Mouse (Mus musculus) embryo, embryonic 11 days (tissue): ENCODE measurements at regions not wholly inside any gene's neighbourhood (a gene's known extent, or its start where the extent isn't known, plus 50 kb on each side); places are given as distances from the start of the nearest gene placed in this dataset.
"Not testable (repeated sequence)": the region's sequence is repeated elsewhere in the genome, so short reads cannot be mapped to it uniquely, and the experiment has no call there.

Experiments used
- DNase-seq: peaks from one replicate; pipeline ENCODE4 v3.0.0-alpha.2; 2015

DNA sequence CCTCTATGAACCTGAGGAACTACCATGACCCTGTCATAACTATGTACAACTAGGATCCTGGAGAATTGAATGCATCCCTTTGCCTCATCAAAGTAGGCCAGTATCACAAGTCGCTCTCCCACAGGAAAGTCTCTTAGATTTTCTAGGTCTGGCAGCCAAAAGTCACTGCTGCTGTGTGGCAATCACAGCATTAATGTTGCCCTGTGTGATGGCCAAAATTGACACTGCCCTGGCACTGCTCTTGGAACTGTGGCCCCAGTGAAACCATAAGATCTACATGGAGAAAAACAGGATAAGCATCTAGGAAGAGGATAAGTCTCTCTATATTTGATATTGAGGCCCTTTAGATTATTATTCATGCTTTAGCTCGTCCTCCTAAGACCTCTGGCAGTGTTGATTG, 465.7 kb downstream of the Adam6a start:
- no peak for DNase-seq

DNA sequence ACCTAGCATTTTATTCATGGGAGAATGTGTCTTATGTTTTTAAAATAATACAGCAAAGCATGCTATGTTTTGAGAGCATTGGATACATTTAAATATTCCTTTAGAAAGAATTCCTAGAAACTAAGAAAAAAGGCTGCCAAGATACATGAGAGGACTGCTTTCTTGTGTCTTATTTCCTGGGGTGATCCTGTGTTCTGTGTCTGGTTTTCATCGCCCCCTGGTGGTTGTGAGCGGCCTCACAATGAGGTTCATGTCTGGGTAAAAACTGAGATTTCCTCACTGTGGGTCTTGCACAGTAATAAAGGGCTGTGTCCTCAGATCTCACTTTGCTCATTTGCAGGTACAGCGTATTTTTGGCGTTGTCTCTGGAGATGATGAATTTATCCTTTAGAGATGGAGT, 469.2 kb downstream of the Adam6a start:
- DNase-seq, result peak; percentile 7

DNA sequence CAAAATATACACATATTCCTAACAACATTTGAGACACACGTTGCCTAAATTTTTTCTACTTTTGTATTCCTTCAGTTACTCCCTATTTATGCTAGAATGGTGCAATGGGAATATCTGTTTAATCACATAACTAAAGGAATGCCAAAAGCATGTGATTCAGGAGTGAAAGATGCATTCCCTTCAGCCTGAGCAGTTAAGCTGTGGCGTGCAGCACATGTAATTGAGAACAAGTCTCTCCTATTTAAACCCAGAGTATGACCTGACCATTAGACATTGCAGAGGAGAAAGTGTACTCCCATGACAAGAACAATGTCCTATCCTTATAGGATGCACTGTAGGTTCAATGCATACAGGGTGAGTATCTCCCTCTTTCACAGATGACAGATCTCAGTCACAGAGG, 493.3 kb downstream of the Adam6a start:
- not testable (repeated sequence) for DNase-seq

DNA sequence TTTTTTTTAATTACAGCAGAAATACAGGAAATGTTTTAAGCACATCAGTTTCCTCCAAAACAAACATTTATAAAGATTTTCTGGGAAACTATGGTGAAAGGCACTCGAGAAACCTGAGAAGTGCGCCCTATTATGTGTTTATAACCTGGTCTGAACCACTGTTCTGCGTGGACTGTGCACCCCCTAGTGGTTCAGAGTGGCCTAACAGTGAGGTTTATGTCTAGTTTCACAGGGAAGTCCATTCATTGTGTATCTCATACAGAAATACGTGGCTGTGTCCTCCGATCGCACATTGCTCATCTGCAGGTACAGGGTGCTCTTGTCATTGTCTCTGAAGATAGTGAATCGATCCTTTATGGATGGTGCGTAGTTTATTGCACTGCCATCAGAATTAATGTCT, 504.3 kb downstream of the Adam6a start:
- DNase-seq, result peak; percentile 2

DNA sequence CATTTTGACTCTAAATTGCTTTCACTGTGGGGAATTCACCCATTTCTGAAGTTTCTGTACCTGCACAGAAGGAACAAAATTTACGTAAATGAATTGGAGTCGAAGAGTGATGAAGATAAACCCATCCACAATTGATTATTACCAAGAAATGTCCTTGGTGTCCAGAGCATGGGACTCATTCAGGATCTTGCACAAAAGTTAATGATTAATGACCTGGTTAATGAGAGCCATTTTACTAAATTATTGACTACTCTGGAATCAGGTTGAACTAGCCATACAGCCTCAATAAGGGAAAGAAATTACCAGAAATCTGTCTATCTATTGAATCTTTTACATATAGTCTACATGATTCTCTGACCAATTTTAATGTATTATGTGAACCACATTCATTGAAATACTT, 509.6 kb downstream of the Adam6a start:
- no peak for DNase-seq

DNA sequence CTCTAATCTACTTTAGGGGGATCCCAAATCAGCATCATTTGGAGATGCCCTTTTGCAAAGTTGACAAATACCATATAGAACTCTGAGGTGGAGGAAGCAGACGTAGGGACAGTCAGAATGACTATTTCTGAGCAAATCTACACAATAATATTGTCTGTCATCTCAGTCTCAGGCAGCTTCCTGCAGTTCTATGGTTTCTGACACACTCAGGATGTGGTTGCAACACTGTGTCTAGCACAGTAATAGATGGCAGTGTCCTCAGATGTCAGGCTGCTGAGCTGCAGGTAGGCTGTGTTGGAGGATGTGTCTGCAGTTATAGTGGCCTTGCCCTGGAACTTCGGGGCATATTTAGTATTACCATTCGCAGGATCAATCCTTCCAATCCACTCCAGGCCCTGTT, 515.9 kb downstream of the Adam6a start:
- no peak for DNase-seq

DNA sequence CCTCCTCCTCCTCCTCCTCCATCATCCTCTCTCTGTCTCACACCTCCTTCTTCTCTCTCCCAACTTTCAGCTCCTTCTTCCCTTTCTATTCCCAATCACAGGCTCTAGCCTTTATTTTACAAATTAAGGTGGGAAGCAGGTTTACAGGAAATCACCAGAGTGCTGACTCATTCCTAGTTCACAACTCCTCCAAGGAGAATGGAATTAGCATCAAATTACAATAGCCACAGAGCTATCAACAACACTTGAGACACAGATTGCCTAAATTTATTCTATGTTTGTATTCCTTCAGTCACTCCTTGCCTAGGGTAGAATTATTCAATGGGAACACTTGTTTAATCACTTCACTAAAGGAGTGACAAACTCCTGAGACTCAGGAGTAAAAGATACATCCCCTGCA, 523.5 kb downstream of the Adam6a start:
- no peak for DNase-seq

DNA sequence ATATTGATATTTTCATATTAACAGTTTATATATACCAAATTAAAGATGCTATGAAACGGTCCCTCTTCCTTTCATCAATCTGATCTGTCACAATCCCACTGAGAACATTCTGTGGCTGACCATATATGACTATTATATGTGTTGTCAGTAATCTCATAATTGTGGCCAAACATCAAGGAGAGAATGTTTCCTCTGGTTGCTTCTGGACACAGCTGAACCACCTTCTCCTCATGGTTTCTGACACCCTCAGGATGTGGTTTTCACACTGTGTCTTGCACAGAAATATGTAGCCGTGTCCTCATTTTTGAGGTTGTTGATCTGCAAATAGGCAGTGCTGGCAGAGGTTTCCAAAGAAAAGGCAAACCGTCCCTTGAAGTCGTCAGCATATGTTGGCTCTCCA, 565.0 kb downstream of the Adam6a start:
- DNase-seq, result not testable (repeated sequence)

DNA sequence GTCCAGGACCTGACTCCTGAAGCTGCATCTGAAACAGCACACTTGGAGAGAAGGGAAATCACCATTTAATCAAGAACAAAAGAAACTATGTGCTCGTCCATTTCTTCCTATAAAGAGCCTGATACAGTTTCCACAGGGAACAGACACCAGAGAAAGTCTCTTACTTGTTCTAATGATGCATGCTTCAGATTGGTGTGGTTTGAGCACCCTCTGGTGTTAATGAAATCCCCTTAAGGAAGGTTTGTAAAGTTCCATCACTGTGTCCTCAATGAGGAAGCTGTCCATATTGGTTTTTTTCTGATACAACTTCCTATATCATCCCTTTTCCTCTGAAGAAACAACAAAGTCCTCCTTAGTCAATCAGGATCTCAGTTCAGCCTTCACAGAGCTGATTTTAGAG, 591.2 kb downstream of the Adam6a start:
- no peak for DNase-seq

DNA sequence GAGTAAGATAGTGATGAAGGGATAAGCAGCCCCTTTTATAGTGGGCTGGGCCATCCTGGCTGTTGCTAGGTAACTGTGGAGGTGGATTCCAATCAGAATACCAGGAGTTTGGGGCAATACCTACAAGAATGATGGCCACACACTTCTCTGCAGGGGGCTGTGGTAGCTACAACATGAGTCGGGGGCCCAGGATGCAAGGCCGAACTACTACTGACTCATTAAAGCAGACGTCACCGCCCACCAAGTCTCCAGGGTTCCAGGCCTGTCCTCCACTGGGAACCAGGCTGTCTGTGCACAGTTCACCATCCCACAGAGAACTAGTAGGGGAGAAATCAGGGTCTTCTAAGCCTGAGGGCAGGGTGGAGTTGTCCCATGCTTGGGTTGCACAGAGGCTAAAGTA, 605.1 kb downstream of the Adam6a start:
- DNase-seq, result no peak

DNA sequence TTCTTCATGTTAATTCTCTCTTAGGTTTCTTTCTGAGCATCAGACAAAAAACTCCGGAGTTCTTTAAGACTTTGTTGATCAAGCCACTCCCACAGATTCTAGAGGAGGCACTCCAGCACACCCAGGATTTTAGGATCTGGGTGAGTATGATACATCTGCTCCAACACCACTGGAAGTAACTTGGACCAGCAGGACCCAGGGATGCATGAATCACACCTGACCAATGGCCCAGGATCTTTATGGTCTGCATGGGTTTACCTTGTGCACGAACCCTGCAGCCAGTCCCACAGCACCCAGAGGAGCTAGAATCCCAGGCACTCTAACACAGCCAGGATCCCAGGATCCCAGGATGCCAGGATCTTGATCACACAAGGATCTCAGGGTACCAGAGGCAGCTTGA, 628.6 kb downstream of the Adam6a start:
- no peak for DNase-seq

DNA sequence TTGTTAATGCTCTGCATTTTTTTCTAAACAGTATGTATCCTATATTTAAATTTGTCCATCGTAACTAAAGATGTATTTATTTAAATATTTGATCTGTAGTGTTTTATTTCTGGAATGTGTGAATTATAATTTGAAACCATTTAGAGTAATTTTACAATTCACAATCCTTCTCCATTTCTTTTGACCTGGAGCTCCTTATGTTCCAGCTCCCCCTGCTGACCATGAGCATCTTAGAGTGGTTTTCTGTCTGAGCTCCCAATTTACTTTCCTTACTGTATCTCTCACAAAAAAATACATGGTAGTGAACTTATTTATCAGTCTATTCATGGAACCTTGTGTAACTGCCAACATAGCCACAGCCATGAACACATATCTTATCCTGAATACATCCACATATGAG, 655.8 kb downstream of the Adam6a start:
- DNase-seq, result no peak

DNA sequence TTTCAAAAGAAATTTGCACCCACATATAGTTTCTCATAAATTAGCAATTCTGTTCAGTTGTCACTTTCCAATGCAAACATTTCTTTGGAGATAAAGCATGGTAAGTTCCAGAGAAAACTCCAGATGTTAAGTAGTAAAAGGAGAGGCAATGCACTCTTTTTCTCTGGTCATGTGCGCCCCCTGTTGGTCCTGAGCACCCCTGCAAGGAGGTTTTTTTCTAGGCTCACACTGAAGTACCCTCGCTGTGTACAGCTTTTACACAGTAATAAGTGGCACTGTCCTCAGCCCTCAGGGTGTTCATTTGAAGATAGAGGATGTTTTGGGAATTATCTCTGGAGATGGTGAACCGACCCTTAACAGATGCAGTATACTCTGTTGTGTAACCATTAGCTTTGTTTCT, 678.8 kb downstream of the Adam6a start:
- DNase-seq, result no peak
